Mouse (Mus musculus): Measurements from ENCODE around the gene Ankrd45.
"Not testable (repeated sequence)": the region's sequence is repeated elsewhere in the genome, so short reads cannot be mapped to it uniquely, and the experiment has no call there.

Ankrd45 gene

GRCm38 (mm10) chr1:161142531-161143159, at the start of gene Ankrd45:
TSS of gene Ankrd45 (plus strand) at chr1:161142691.
- no peak for DNase-seq (ENCODE audit: low read depth in 2 of 2, low spot score in 2 of 2)

GRCm38 (mm10) chr1:161099721-161100405, 42.6 kb upstream of the Ankrd45 start:
- no peak for DNase-seq (ENCODE audit: low read depth in 2 of 2, low spot score in 2 of 2)

- no peak for DNase-seq (ENCODE audit: low read depth in 2 of 2, low spot score in 2 of 2)
Measured at GRCm38 (mm10) chr1:161103842-161104241, 38.6 kb upstream of the Ankrd45 start.

- DNase-seq (ENCODE audit: low read depth in 2 of 2, low spot score in 2 of 2), result no peak
Measured at GRCm38 (mm10) chr1:161109216-161109615, 33.3 kb upstream of the Ankrd45 start.

GRCm38 (mm10) chr1:161114591-161114990, 27.9 kb upstream of the Ankrd45 start:
- DNase-seq (ENCODE audit: low read depth in 2 of 2, low spot score in 2 of 2), result no peak

- no peak for DNase-seq (ENCODE audit: low read depth in 2 of 2, low spot score in 2 of 2)
Measured at GRCm38 (mm10) chr1:161122661-161123418, 19.7 kb upstream of the Ankrd45 start.

GRCm38 (mm10) chr1:161126461-161126860, 16.0 kb upstream of the Ankrd45 start:
- no peak for DNase-seq (ENCODE audit: low read depth in 2 of 2, low spot score in 2 of 2)

GRCm38 (mm10) chr1:161130726-161131664, 11.5 kb upstream of the Ankrd45 start, which contains the start of gene Klhl20:
TSS of gene Klhl20 (minus strand) at chr1:161131511.
- peak; percentile 94 to 96 for DNase-seq (ENCODE audit: low read depth in 2 of 2, low spot score in 2 of 2)

GRCm38 (mm10) chr1:161139496-161139895, 3.0 kb upstream of the Ankrd45 start:
- DNase-seq (ENCODE audit: low read depth in 2 of 2, low spot score in 2 of 2), result no peak

- DNase-seq (ENCODE audit: low read depth in 2 of 2, low spot score in 2 of 2), result no peak
Measured at GRCm38 (mm10) chr1:161140026-161140762, 2.3 kb upstream of the Ankrd45 start.

- no peak for DNase-seq (ENCODE audit: low read depth in 2 of 2, low spot score in 2 of 2)
Measured at GRCm38 (mm10) chr1:161143216-161143615, 725 bp downstream of the Ankrd45 start.

GRCm38 (mm10) chr1:161145611-161146010, 3.1 kb downstream of the Ankrd45 start:
- not testable (repeated sequence) for DNase-seq (ENCODE audit: low read depth in 2 of 2, low spot score in 2 of 2)

GRCm38 (mm10) chr1:161147888-161148287, 5.4 kb downstream of the Ankrd45 start:
- DNase-seq (ENCODE audit: low read depth in 2 of 2, low spot score in 2 of 2), result no peak

GRCm38 (mm10) chr1:161151098-161151497, 8.6 kb downstream of the Ankrd45 start:
- no peak for DNase-seq (ENCODE audit: low read depth in 2 of 2, low spot score in 2 of 2)

GRCm38 (mm10) chr1:161156546-161156945, 14.1 kb downstream of the Ankrd45 start:
- peak in 1 of 2 experiments; percentile 29 for DNase-seq (ENCODE audit: low read depth in 2 of 2, low spot score in 2 of 2)

- no peak for DNase-seq (ENCODE audit: low read depth in 2 of 2, low spot score in 2 of 2)
Measured at GRCm38 (mm10) chr1:161159214-161159613, 16.7 kb downstream of the Ankrd45 start, which contains the start of gene Tex50. TSS of gene Tex50 (minus strand) at chr1:161159314.

- DNase-seq (ENCODE audit: low read depth in 2 of 2, low spot score in 2 of 2), result no peak
Measured at GRCm38 (mm10) chr1:161160266-161160665, 17.8 kb downstream of the Ankrd45 start.

- peak; percentile 71 to 73 for DNase-seq (ENCODE audit: low read depth in 2 of 2, low spot score in 2 of 2)
Measured at GRCm38 (mm10) chr1:161170651-161171050, 28.2 kb downstream of the Ankrd45 start.

- DNase-seq (ENCODE audit: low read depth in 2 of 2, low spot score in 2 of 2), result peak; percentile 64 to 73
Measured at GRCm38 (mm10) chr1:161180674-161181073, 38.2 kb downstream of the Ankrd45 start.

- DNase-seq (ENCODE audit: low read depth in 2 of 2, low spot score in 2 of 2), result no peak
Measured at GRCm38 (mm10) chr1:161182386-161182785, 39.9 kb downstream of the Ankrd45 start.
